Mouse (Mus musculus) left cerebral cortex, adult 2 months (tissue): ENCODE results near the gene Gm5725. TPM values are rescaled to one million over a fixed set of nuclear protein-coding genes. Genes with fewer than 3 reads are reported as not detected.
"Not testable (repeated sequence)": the region's sequence is repeated elsewhere in the genome, so short reads cannot be mapped to it uniquely, and the experiment has no call there.

Experiments used
- DNase-seq, 2 experiments: peaks; one replicate each; pipeline ENCODE4 v3.0.0; 2021 to 2022; ENCODE audit warnings: low spot score in 2 of 2, mixed read lengths in 1 of 2; ENCODE audit errors: extremely low spot score in 1 of 2
- H3K27ac ChIP-seq: fragments of 200-600 bp; 2 replicates; pipeline ENCODE4 v1.8.1; 2022
- H3K4me3 ChIP-seq: fragments of 200-600 bp; 2 replicates; pipeline ENCODE4 v1.8.1; 2022
- intact Hi-C: fragments of 180-260 bp; cut with DNase I; formaldehyde crosslinking; loops from one replicate; pipeline ENCODE4 v1.15.1; 2025
- long read RNA-seq, 2 experiments: library from polyadenylated mRNA; stranded (forward); transcript quantifications; one replicate each; pipeline ENCODE4 v2.0.0; 2021; ENCODE audit warnings: borderline mapping rate in 2 of 2
- total RNA-seq, 2 experiments: library from RNA; stranded (reverse); gene quantifications; 2 replicates each; pipeline ENCODE4 v1.2.3; 2021

The Gm5725 gene
- total RNA-seq: not detected
- long read RNA-seq, experiment 1: 0 reads
- long read RNA-seq, experiment 2: 0 reads

GRCm38 (mm10) chr7:21844167-21844566, at the start of gene Gm5725:
Gm5725 (minus strand) TSS chr7:21844267.
- intact Hi-C loops, H3K27ac ChIP-seq, DNase-seq, H3K4me3 ChIP-seq: not testable (repeated sequence)

GRCm38 (mm10) chr7:21832051-21832450, 12.0 kb downstream of the Gm5725 start, which contains the start of gene Vmn1r135:
Vmn1r135 (plus strand) TSS chr7:21832351.
- not testable (repeated sequence) for DNase-seq

GRCm38 (mm10) chr7:21796628-21797027, 47.4 kb downstream of the Gm5725 start, which contains the start of gene Gm4177:
Gm4177 (minus strand) TSS chr7:21796728.
- H3K27ac ChIP-seq, DNase-seq, intact Hi-C loops: not testable (repeated sequence)

More at GRCm38 (mm10) chr7:21832051-21832450, 12.0 kb downstream of the Gm5725 start, which contains the start of gene Vmn1r135:
- H3K4me3 ChIP-seq, intact Hi-C loops, H3K27ac ChIP-seq: not testable (repeated sequence)

More at GRCm38 (mm10) chr7:21796628-21797027, 47.4 kb downstream of the Gm5725 start, which contains the start of gene Gm4177:
- H3K4me3 ChIP-seq: not testable (repeated sequence)

Other genes with a start within 250 kb of the Gm5725 start
- not detected for gene Vmn1r132, start 230.2 kb downstream of the Gm5725 start, total RNA-seq
- not detected for gene Gm4175, start 82.8 kb downstream of the Gm5725 start, total RNA-seq
- gene Gm4177, start 47.5 kb downstream of the Gm5725 start, total RNA-seq: not detected
- not detected for gene Vmn1r135, start 11.9 kb downstream of the Gm5725 start, total RNA-seq
- not detected for gene Gm5891, start 77.0 kb upstream of the Gm5725 start, total RNA-seq
- gene Vmn1r137, start 150.3 kb upstream of the Gm5725 start, total RNA-seq: not detected
- gene Vmn1r138, start 184.6 kb upstream of the Gm5725 start, total RNA-seq: not detected
- not detected for gene Gm6176, start 212.0 kb upstream of the Gm5725 start, total RNA-seq
- not detected for gene Vmn1r139, start 224.8 kb upstream of the Gm5725 start, total RNA-seq